In genomic region chr1:59912413-59913157, GRCm38 (mm10) we compare ENCODE assay signal across 8 mouse cellular contexts. TPM values are rescaled to one million over a fixed set of nuclear protein-coding genes. Genes with fewer than 3 reads are reported as not detected.
DNase-seq lines count a peak whose midpoint lies in the region; ATAC-seq and TF ChIP-seq lines count a peak whose summit lies in the region.

TSS of gene Fam117b (plus strand) at chr1:59913006.

- no peaks in the 10 kb centered on the region for H3K36me3 ChIP-seq in hindbrain, embryonic 13.5 days

- in situ Hi-C loops in Patski (cut with MboI; ENCODE audit: low pct_unique_long_range_greater_than_20kb) = no loop called here

- ATAC-seq in Patski = peak; percentile 96
- ATAC-seq in hindbrain, embryonic 13.5 days (ENCODE audit: low FRiP score) = peak; percentile 97

- CTCF ChIA-PET in Patski (lab: Charles Lee) = no interaction called here

- H3K4me2 ChIP-seq in hindbrain, embryonic 13.5 days = peak within 1 kb of the TSS; percentile 78

- under 1% methylated on average over 69 of the region's 72 CpGs for WGBS in hindbrain, embryonic 13.5 days

- peak within 1 kb of the TSS; percentile 98 for H3K27ac ChIP-seq in hindbrain, embryonic 13.5 days

- DNase-seq in Patski (ENCODE audit: low read depth, low spot score) = peak; percentile 68
- DNase-seq in cerebellum, postnatal 14 days = peak; percentile 99 to 100
- peak; percentile 98 to 99 for DNase-seq in frontal cortex, postnatal 14 days (ENCODE audit: low spot score in 2 of 2)
- DNase-seq in layer of hippocampus, postnatal 25 days (ENCODE audit: extremely low spot score in 1 of 2, low spot score in 1 of 2) = peak; percentile 93 to 95
- DNase-seq in lung, postnatal 25 days (ENCODE audit: low spot score) = peak; percentile 99
- peak; percentile 98 for DNase-seq in retina, embryonic 14.5 days (ENCODE audit: low spot score)
- peak; percentile 99 for DNase-seq in thymus, postnatal 4 days

- peak; percentile 6 for TF ChIP-seq CTCF in Patski (IDR thresholded peaks at IDR 0.05)

- H3K4me3 ChIP-seq in hindbrain, embryonic 13.5 days = peak within 1 kb of the TSS; percentile 98

- POLR2A ChIA-PET in Patski (lab: Charles Lee) = no interaction called here

- no peaks in the 10 kb centered on the region for H3K27me3 ChIP-seq in Patski
- H3K27me3 ChIP-seq in hindbrain, embryonic 13.5 days = no peaks in the 10 kb centered on the region

- H3K9me3 ChIP-seq in hindbrain, embryonic 13.5 days = no peaks in the 10 kb centered on the region

- H3K9ac ChIP-seq in hindbrain, embryonic 13.5 days = peak within 1 kb of the TSS; percentile 98

- peaks cover 28% of the 10 kb centered on the region for H3K4me1 ChIP-seq in hindbrain, embryonic 13.5 days (replicated peaks)

RNA-seq across cellular contexts. Expression of gene Fam117b, which starts in this region (rescaled TPM):
- polyA plus RNA-seq in Patski (2021) = 20.7 TPM
- 28.9 and 29.2 TPM in 2 replicates for polyA plus RNA-seq in hindbrain, embryonic 13.5 days (2015; fragmentation: Nextera tagmentation; extraction: Ambion mirVana)
- total RNA-seq in layer of hippocampus, postnatal 25 days (2021) = 10 to 100 TPM; 50.5 to 53.0 TPM

Comparison
In these comparisons a context has a peak if more than half of its experiments do, and no peak if none do; other contexts are left out.
1. Peak in every context shown above with its lines: DNase-seq, ATAC-seq, H3K4me3 ChIP-seq and H3K27ac ChIP-seq.